Mouse (Mus musculus) stomach, embryonic 16.5 days (tissue): ENCODE results near the gene Ccdc85c. TPM values are rescaled to one million over a fixed set of nuclear protein-coding genes. Genes with fewer than 3 reads are reported as not detected.

Experiments used
- ATAC-seq: fragments of 200-750 bp; cut with Nextera tagmentation; 2 replicates; pipeline ENCODE4 v1.8.0; 2017; ENCODE audit warnings: moderate number of reproducible peaks, moderate TSS enrichment; ENCODE audit not compliant: insufficient read depth, low FRiP score
- H3K27ac ChIP-seq: fragments of 300-500 bp; sonication (generic); 2 replicates; pipeline ENCODE4 v1.5.1; 2014; ENCODE audit warnings: low read length
- H3K27me3 ChIP-seq: fragments of 300-500 bp; sonication (generic); 2 replicates; pipeline ENCODE4 v1.6.1; 2014; ENCODE audit warnings: low read length, control low read depth, mixed read lengths; ENCODE audit not compliant: control insufficient read depth, insufficient read depth
- H3K36me3 ChIP-seq: fragments of 300-500 bp; sonication (generic); 2 replicates; pipeline ENCODE4 v1.6.1; 2014; ENCODE audit warnings: low read length; ENCODE audit not compliant: control insufficient read depth, insufficient read depth
- H3K4me1 ChIP-seq: fragments of 300-500 bp; sonication (generic); 2 replicates; pipeline ENCODE4 v1.6.1; 2014; ENCODE audit warnings: low read length, control low read depth, mixed read lengths; ENCODE audit not compliant: control insufficient read depth, insufficient read depth
- H3K4me2 ChIP-seq: fragments of 300-500 bp; sonication (generic); 2 replicates; pipeline ENCODE4 v1.6.1; 2014; ENCODE audit warnings: low read depth, low read length, mixed read lengths
- H3K4me3 ChIP-seq: fragments of 300-500 bp; sonication (generic); replicated peaks from 2 replicates; pipeline ENCODE4 v1.5.1; 2014; ENCODE audit warnings: mild to moderate bottlenecking, low read length
- H3K9ac ChIP-seq: fragments of 300-500 bp; sonication (generic); 2 replicates; pipeline ENCODE4 v1.6.1; 2014; ENCODE audit warnings: low read length
- H3K9me3 ChIP-seq: fragments of 300-500 bp; sonication (generic); replicated peaks from 2 replicates; pipeline ENCODE4 v1.6.1; 2016; ENCODE audit warnings: low read length, control low read depth; ENCODE audit not compliant: control insufficient read depth
- WGBS: fragments of 180-500 bp; shearing (Covaris S2); extraction: QIAGEN DNeasy Blood & Tissue Kit; methylation state at CpG from one replicate; pipeline ENCODE4 v1.1.7; 2014; 5-methylcytosine and 5-hydroxymethylcytosine counted together
- polyA plus RNA-seq: library from polyadenylated mRNA; unstranded; fragments of >200 nt; fragmentation: Nextera tagmentation; extraction: Ambion mirVana; gene quantifications from 2 replicates; pipeline ENCODE4 v1.2.1, GENCODE M21; 2015

Ccdc85c gene
- polyA plus RNA-seq, 1 experiment from 2014 or later: 6.9 TPM

DNA sequence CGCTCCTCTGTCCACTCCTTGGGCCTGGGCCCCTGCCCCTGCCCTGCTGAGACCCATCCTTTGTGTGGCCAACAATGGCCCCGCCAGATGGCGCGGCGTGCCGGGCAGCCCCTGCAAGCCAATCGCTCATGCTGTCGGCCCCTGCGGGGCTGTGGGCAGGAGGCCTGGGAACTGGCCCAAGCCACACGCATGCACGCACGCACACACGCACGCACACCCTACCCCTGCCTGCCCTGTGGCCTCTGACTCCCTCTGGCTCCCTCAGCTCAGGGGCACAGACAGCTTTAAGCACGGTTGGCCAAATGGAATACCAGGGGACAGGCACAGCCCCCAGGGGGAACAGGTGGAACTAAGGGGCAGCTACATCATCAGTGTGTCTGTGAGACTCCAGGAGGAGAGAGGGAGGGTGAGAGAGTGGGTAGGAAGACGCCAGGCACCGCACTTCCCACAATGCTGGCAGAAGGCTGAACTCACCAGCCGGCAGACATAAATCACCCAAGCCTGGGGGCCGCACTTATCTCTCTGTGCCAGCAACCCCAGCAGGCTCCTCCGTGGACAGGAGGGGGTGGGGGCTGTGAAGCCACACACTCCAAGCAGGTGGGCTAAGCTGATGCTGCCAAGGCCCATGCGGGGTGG is 34.2 kb downstream of the Ccdc85c start:
- Histone ChIP-seq H3K27ac (no peak overlapping the region), H3K9me3 (no peaks in the 10 kb centered on the region), H3K4me3 (no peak overlapping the region), H3K4me2 (no peak overlapping the region), H3K36me3 (no peaks in the 10 kb centered on the region), H3K4me1 (peaks cover 51% of the 10 kb centered on the region), H3K9ac (no peak overlapping the region), H3K27me3 (no peaks in the 10 kb centered on the region)
- no peak for ATAC-seq
- WGBS: 35% methylated on average over 21 of the region's 21 CpGs

DNA sequence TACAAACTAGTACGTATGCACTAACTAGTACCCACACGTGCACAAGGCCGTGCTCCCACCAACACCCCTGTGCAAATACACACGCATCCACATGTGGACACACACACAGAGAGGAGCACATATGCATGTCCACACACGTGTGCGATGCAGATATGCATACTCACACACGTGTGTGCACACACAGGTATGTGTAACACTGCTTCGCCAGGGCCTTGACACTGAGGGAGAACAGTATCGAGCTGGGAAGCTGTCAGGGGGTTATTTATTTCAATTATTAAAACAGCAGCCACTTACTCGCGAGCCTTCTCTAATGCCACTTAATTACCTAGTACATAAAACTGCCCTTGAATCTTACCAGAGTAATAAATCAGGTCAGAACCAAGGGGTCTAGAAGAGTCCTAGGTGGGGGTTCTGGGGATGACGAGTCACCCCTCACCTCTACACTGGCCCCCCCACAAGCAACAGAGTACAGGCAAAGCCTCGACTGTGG is 34.8 kb downstream of the Ccdc85c start:
- H3K27ac ChIP-seq: no peak overlapping the region
- 71% methylated on average over 13 of the region's 13 CpGs for WGBS
- no peaks in the 10 kb centered on the region for H3K36me3 ChIP-seq
- H3K4me1 ChIP-seq: peaks cover 48% of the 10 kb centered on the region
- H3K4me2 ChIP-seq: no peak overlapping the region
- H3K4me3 ChIP-seq: no peak overlapping the region
- no peak for ATAC-seq
- no peaks in the 10 kb centered on the region for H3K27me3 ChIP-seq
- H3K9ac ChIP-seq: no peak overlapping the region
- H3K9me3 ChIP-seq: no peaks in the 10 kb centered on the region

GRCm38 (mm10) chr12:108239441-108239840 is 35.8 kb downstream of the Ccdc85c start:
- ATAC-seq: no peak; the same call in 1 of the 2 replicates

GRCm38 (mm10) chr12:108238395-108239035 is 36.7 kb downstream of the Ccdc85c start:
- WGBS: 78% methylated on average over 17 of the region's 17 CpGs
- Histone ChIP-seq H3K4me2 (no peak overlapping the region), H3K27ac (no peak overlapping the region), H3K36me3 (no peaks in the 10 kb centered on the region), H3K27me3 (no peaks in the 10 kb centered on the region), H3K4me1 (peaks cover 45% of the 10 kb centered on the region), H3K4me3 (no peak overlapping the region), H3K9ac (0 out of 2 replicates have a peak overlapping the region, but pooled peaks have one; percentile 16), H3K9me3 (no peaks in the 10 kb centered on the region)
- ATAC-seq: no peak

More at GRCm38 (mm10) chr12:108239441-108239840, 35.8 kb downstream of the Ccdc85c start:
- peaks cover 45% of the 10 kb centered on the region for H3K4me1 ChIP-seq
- H3K27me3 ChIP-seq: no peaks in the 10 kb centered on the region
- no peak overlapping the region for H3K4me2 ChIP-seq
- WGBS: 52% methylated on average over 5 of the region's 5 CpGs
- no peak overlapping the region for H3K27ac ChIP-seq
- H3K36me3 ChIP-seq: no peaks in the 10 kb centered on the region
- no peak overlapping the region for H3K4me3 ChIP-seq
- H3K9me3 ChIP-seq: no peaks in the 10 kb centered on the region
- peak overlapping the region; percentile 11; the same call in 1 of the 2 replicates for H3K9ac ChIP-seq

GRCm38 (mm10) chr12:108237300-108238006 is 37.8 kb downstream of the Ccdc85c start:
- peak overlapping the region; percentile 2; the same call in 1 of the 2 replicates for H3K9ac ChIP-seq
- no peak overlapping the region for H3K27ac ChIP-seq
- H3K4me2 ChIP-seq: no peak overlapping the region
- no peaks in the 10 kb centered on the region for H3K9me3 ChIP-seq
- no peaks in the 10 kb centered on the region for H3K27me3 ChIP-seq
- peaks cover 45% of the 10 kb centered on the region for H3K4me1 ChIP-seq
- ATAC-seq: no peak
- H3K4me3 ChIP-seq: no peak overlapping the region
- no peaks in the 10 kb centered on the region for H3K36me3 ChIP-seq
- 63% methylated on average over 6 of the region's 6 CpGs for WGBS

DNA sequence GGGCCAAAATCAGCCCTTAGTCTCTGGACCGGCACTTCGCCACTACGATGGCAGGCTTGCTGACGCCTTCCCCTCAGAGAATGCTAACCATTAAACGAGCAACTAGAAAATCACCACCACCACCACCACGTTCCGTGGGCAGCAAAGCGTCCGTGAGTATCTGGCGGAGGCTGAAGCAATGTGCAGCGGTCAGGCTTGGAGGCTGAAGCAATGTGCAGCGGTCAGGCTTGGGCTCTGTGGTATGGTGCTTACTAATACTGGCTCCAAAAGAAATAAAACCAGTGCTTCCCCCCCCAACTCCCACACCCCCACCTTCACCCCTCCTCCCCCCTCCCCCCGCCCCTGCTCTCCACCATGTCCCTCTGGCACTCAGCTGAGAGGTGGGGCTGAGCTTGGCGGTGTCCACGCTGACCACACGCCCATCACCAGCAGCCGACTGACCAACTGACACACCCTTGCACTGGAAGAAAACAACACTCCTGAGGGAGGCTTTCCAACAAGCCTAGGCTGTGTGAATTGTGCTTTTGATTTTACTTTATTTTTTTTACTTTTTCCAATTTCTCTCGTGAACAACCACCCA is 39.2 kb downstream of the Ccdc85c start:
- ATAC-seq: no peak
- H3K27ac ChIP-seq: peak overlapping the region; percentile 19; the same call in 1 of the 2 replicates
- WGBS: 73% methylated on average over 17 of the region's 18 CpGs
- H3K9ac ChIP-seq: no peak overlapping the region
- no peaks in the 10 kb centered on the region for H3K27me3 ChIP-seq
- no peaks in the 10 kb centered on the region for H3K9me3 ChIP-seq
- no peaks in the 10 kb centered on the region for H3K36me3 ChIP-seq
- no peak overlapping the region for H3K4me2 ChIP-seq
- H3K4me1 ChIP-seq: peaks cover 44% of the 10 kb centered on the region
- H3K4me3 ChIP-seq: no peak overlapping the region

DNA sequence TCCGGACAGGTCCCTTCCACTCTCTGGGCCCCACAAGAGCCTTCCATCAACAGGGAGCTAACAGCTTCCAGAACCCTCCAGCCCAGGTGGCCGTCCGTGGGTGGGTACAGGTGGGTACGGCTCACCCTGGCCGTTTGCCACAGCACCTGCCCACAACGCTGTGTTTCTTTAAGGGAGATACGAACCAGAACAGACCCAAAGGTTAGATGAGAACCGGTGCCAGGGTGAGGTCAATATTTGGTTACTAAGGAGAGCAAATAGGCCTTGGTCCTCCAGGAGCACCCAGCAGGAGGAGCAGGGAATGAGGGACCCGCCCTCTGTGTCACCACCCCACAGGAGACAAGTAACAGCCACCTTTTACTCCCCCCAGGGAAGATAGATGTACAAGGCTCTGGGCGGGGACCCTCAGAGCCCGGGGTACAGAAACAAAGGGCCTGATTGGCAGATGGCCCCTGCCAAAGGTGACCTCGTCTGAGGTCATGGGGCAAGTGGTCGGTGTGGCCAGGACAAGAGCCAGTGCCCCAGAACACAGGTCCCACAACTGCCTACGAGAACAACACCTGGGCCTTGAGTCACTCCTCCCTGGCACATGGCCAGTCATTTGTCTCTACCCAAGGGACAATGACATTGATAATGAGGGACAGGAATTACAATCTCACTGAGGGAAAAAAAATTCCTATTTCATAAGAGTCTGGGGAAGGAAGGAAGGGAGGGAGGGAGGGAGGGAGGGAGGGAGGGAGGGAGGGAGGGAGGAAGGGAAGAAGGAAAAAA is 40.2 kb downstream of the Ccdc85c start:
- peak; percentile 31; the same call in 1 of the 2 replicates for ATAC-seq
- H3K27ac ChIP-seq: peak overlapping the region; percentile 73

DNA sequence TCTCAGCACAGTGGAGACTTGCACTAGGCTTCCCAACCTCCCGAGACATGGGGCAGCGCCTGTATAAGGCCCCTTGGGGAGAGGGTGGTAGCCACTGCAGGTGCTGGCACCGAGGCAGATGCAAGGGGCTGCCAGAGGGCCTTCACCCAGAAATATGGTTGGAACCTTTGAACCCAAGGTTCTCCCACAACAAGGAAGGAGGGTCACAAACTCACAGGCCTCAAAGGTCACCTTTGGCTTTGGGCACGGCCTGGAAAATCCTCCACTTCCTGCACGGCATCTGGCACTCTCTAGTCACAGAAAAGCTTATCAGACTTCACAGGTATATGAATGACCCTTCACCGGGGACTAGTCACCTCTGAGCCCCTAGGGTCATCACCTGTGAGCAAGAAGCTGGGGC is 41.5 kb downstream of the Ccdc85c start:
- H3K4me2 ChIP-seq: no peak overlapping the region

More for the DNA sequence above, 40.2 kb downstream of the Ccdc85c start:
- H3K27me3 ChIP-seq: no peaks in the 10 kb centered on the region
- no peaks in the 10 kb centered on the region for H3K9me3 ChIP-seq
- H3K4me3 ChIP-seq: no peak overlapping the region
- peaks cover 34% of the 10 kb centered on the region for H3K4me1 ChIP-seq
- H3K4me2 ChIP-seq: no peak overlapping the region
- WGBS: 56% methylated on average over 14 of the region's 14 CpGs
- H3K36me3 ChIP-seq: no peaks in the 10 kb centered on the region
- 0 out of 2 replicates have a peak overlapping the region, but pooled peaks have one; percentile 21 for H3K9ac ChIP-seq

More for the DNA sequence above, 41.5 kb downstream of the Ccdc85c start:
- Histone ChIP-seq H3K27ac (peak overlapping the region; percentile 73), H3K27me3 (no peaks in the 10 kb centered on the region), H3K4me1 (peaks cover 24% of the 10 kb centered on the region), H3K36me3 (no peaks in the 10 kb centered on the region), H3K4me3 (no peak overlapping the region), H3K9ac (no peak overlapping the region; the same call in 1 of the 2 replicates), H3K9me3 (no peaks in the 10 kb centered on the region)
- ATAC-seq: no peak
- 81% methylated on average over 6 of the region's 6 CpGs for WGBS
